Mouse (Mus musculus) stomach, embryonic 16.5 days (tissue): ENCODE results near the gene Dupd1. TPM values are rescaled to one million over a fixed set of nuclear protein-coding genes. Genes with fewer than 3 reads are reported as not detected.

Experiments used
- ATAC-seq: fragments of 200-750 bp; cut with Nextera tagmentation; 2 replicates; pipeline ENCODE4 v1.8.0; 2017; ENCODE audit warnings: moderate number of reproducible peaks, moderate TSS enrichment; ENCODE audit not compliant: insufficient read depth, low FRiP score
- H3K27ac ChIP-seq: fragments of 300-500 bp; sonication (generic); 2 replicates; pipeline ENCODE4 v1.5.1; 2014; ENCODE audit warnings: low read length
- H3K27me3 ChIP-seq: fragments of 300-500 bp; sonication (generic); 2 replicates; pipeline ENCODE4 v1.6.1; 2014; ENCODE audit warnings: low read length, control low read depth, mixed read lengths; ENCODE audit not compliant: control insufficient read depth, insufficient read depth
- H3K36me3 ChIP-seq: fragments of 300-500 bp; sonication (generic); 2 replicates; pipeline ENCODE4 v1.6.1; 2014; ENCODE audit warnings: low read length; ENCODE audit not compliant: control insufficient read depth, insufficient read depth
- H3K4me1 ChIP-seq: fragments of 300-500 bp; sonication (generic); 2 replicates; pipeline ENCODE4 v1.6.1; 2014; ENCODE audit warnings: low read length, control low read depth, mixed read lengths; ENCODE audit not compliant: control insufficient read depth, insufficient read depth
- H3K4me2 ChIP-seq: fragments of 300-500 bp; sonication (generic); 2 replicates; pipeline ENCODE4 v1.6.1; 2014; ENCODE audit warnings: low read depth, low read length, mixed read lengths
- H3K4me3 ChIP-seq: fragments of 300-500 bp; sonication (generic); replicated peaks from 2 replicates; pipeline ENCODE4 v1.5.1; 2014; ENCODE audit warnings: mild to moderate bottlenecking, low read length
- H3K9ac ChIP-seq: fragments of 300-500 bp; sonication (generic); 2 replicates; pipeline ENCODE4 v1.6.1; 2014; ENCODE audit warnings: low read length
- H3K9me3 ChIP-seq: fragments of 300-500 bp; sonication (generic); replicated peaks from 2 replicates; pipeline ENCODE4 v1.6.1; 2016; ENCODE audit warnings: low read length, control low read depth; ENCODE audit not compliant: control insufficient read depth
- WGBS: fragments of 180-500 bp; shearing (Covaris S2); extraction: QIAGEN DNeasy Blood & Tissue Kit; methylation state at CpG from one replicate; pipeline ENCODE4 v1.1.7; 2014; 5-methylcytosine and 5-hydroxymethylcytosine counted together
- polyA plus RNA-seq: library from polyadenylated mRNA; unstranded; fragments of >200 nt; fragmentation: Nextera tagmentation; extraction: Ambion mirVana; gene quantifications from 2 replicates; pipeline ENCODE4 v1.2.1, GENCODE M21; 2015

Dupd1 gene
- 0.81 TPM in 1 of 2 replicates, not detected in the other for polyA plus RNA-seq

GRCm38 (mm10) chr14:21714486-21714885 is at the start of gene Dupd1:
Gene Dupd1, minus strand, starts transcription at chr14:21714576.
- Histone ChIP-seq H3K27me3 (no peaks in the 10 kb centered on the region), H3K27ac (no peak within 1 kb of the TSS), H3K9ac (no peak within 1 kb of the TSS), H3K4me1 (peaks cover 5% of the 10 kb centered on the region), H3K36me3 (no peaks in the 10 kb centered on the region), H3K4me2 (no peak within 1 kb of the TSS), H3K4me3 (no peak within 1 kb of the TSS), H3K9me3 (no peaks in the 10 kb centered on the region)
- no peak for ATAC-seq
- 74% methylated on average over 5 of the region's 5 CpGs for WGBS

- Histone ChIP-seq H3K27ac (no peak overlapping the region), H3K27me3 (no peaks in the 10 kb centered on the region), H3K4me2 (no peak overlapping the region), H3K4me3 (no peak overlapping the region), H3K9ac (no peak overlapping the region), H3K36me3 (no peaks in the 10 kb centered on the region), H3K4me1 (peaks cover 11% of the 10 kb centered on the region), H3K9me3 (no peaks in the 10 kb centered on the region)
- WGBS = 87% methylated on average over 3 of the region's 3 CpGs
- no peak for ATAC-seq
These were observed 49.4 kb upstream of the Dupd1 start for GRCm38 (mm10) chr14:21763736-21764135.

GRCm38 (mm10) chr14:21761560-21761959 is 47.2 kb upstream of the Dupd1 start:
- no peaks in the 10 kb centered on the region for H3K27me3 ChIP-seq
- no peaks in the 10 kb centered on the region for H3K9me3 ChIP-seq
- no peak overlapping the region for H3K4me3 ChIP-seq
- H3K4me2 ChIP-seq = no peak overlapping the region
- H3K9ac ChIP-seq = no peak overlapping the region
- WGBS = 88% methylated on average over 9 of the region's 9 CpGs
- H3K36me3 ChIP-seq = no peaks in the 10 kb centered on the region
- ATAC-seq = no peak
- peaks cover 9% of the 10 kb centered on the region for H3K4me1 ChIP-seq
- no peak overlapping the region for H3K27ac ChIP-seq

GRCm38 (mm10) chr14:21753367-21753766 is 39.0 kb upstream of the Dupd1 start:
- 73% methylated on average over 4 of the region's 4 CpGs for WGBS

GRCm38 (mm10) chr14:21752411-21752810 is 38.0 kb upstream of the Dupd1 start:
- ATAC-seq = no peak
- WGBS = 82% methylated on average over 3 of the region's 3 CpGs
- Histone ChIP-seq H3K9me3 (no peaks in the 10 kb centered on the region), H3K4me1 (peaks cover 14% of the 10 kb centered on the region; the same call in 1 of the 2 replicates), H3K27me3 (no peaks in the 10 kb centered on the region), H3K4me3 (no peak overlapping the region), H3K9ac (no peak overlapping the region), H3K27ac (no peak overlapping the region), H3K4me2 (peak overlapping the region; percentile 89; the same call in 1 of the 2 replicates), H3K36me3 (no peaks in the 10 kb centered on the region)

More at GRCm38 (mm10) chr14:21753367-21753766, 39.0 kb upstream of the Dupd1 start:
- H3K9me3 ChIP-seq = no peaks in the 10 kb centered on the region
- no peak for ATAC-seq
- no peaks in the 10 kb centered on the region for H3K36me3 ChIP-seq
- no peak overlapping the region for H3K4me3 ChIP-seq
- H3K27me3 ChIP-seq = no peaks in the 10 kb centered on the region
- H3K4me2 ChIP-seq = no peak overlapping the region
- H3K4me1 ChIP-seq = peaks cover 14% of the 10 kb centered on the region; the same call in 1 of the 2 replicates
- H3K9ac ChIP-seq = no peak overlapping the region
- no peak overlapping the region for H3K27ac ChIP-seq

GRCm38 (mm10) chr14:21750881-21751542 is 36.6 kb upstream of the Dupd1 start, which contains the start of gene Dusp13:
Gene Dusp13, minus strand, starts transcription at chr14:21751181.
- peak; percentile 84 for ATAC-seq
- Histone ChIP-seq H3K27ac (peak within 1 kb of the TSS; percentile 84), H3K4me2 (peak within 1 kb of the TSS; percentile 89), H3K9ac (peak within 1 kb of the TSS; percentile 91), H3K4me1 (peaks cover 14% of the 10 kb centered on the region; the same call in 1 of the 2 replicates), H3K4me3 (peak within 1 kb of the TSS; percentile 83), H3K27me3 (no peaks in the 10 kb centered on the region), H3K9me3 (no peaks in the 10 kb centered on the region), H3K36me3 (no peaks in the 10 kb centered on the region)
- under 1% methylated on average over 26 of the region's 26 CpGs for WGBS

GRCm38 (mm10) chr14:21750008-21750880 is 35.9 kb upstream of the Dupd1 start, which contains the start of gene Samd8:
Gene Samd8, plus strand, starts transcription at chr14:21750531.
- no peaks in the 10 kb centered on the region for H3K36me3 ChIP-seq
- H3K9me3 ChIP-seq = no peaks in the 10 kb centered on the region
- H3K4me2 ChIP-seq = peak within 1 kb of the TSS; percentile 89
- H3K4me3 ChIP-seq = peak within 1 kb of the TSS; percentile 83
- peaks cover 14% of the 10 kb centered on the region; the same call in 1 of the 2 replicates for H3K4me1 ChIP-seq
- H3K27me3 ChIP-seq = no peaks in the 10 kb centered on the region
- peak; percentile 85 for ATAC-seq
- H3K9ac ChIP-seq = peak within 1 kb of the TSS; percentile 91
- 7% methylated on average over 51 of the region's 52 CpGs for WGBS
- peak within 1 kb of the TSS; percentile 84 for H3K27ac ChIP-seq

GRCm38 (mm10) chr14:21748142-21748870 is 33.9 kb upstream of the Dupd1 start:
- H3K36me3 ChIP-seq = no peaks in the 10 kb centered on the region
- H3K4me2 ChIP-seq = no peak overlapping the region
- H3K4me1 ChIP-seq = peaks cover 14% of the 10 kb centered on the region; the same call in 1 of the 2 replicates
- no peak overlapping the region for H3K9ac ChIP-seq
- H3K9me3 ChIP-seq = no peaks in the 10 kb centered on the region
- 43% methylated on average over 15 of the region's 15 CpGs for WGBS
- H3K27me3 ChIP-seq = no peaks in the 10 kb centered on the region
- ATAC-seq = no peak
- H3K27ac ChIP-seq = no peak overlapping the region
- no peak overlapping the region for H3K4me3 ChIP-seq
